Mouse (Mus musculus) cerebellum, adult 8-10 months (tissue): ENCODE data around the gene Cdcp1.

Experiments
- DNase-seq: peaks from one replicate; pipeline ENCODE4 v3.0.0; 2022

Cdcp1 gene

DNA sequence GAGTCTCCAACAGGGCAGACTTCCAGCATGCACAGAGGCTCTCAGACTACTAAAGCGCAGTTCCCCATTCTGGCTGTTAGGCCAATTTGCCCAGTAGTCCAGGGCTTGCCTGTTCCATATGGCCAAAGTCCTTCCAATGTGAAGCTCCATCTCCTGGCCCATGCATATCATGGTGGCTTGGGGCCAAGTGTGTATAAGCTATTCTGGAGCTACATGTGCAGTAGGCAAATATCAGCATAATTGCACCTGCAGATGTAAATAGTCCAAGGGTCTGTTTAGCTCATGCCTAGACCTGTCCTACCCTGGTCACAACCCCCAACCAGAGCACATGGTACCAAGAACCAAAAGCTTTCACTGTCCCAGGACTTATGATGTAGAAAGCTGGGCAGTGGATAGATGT is 7.9 kb downstream of the Cdcp1 start:
- DNase-seq: no peak

DNA sequence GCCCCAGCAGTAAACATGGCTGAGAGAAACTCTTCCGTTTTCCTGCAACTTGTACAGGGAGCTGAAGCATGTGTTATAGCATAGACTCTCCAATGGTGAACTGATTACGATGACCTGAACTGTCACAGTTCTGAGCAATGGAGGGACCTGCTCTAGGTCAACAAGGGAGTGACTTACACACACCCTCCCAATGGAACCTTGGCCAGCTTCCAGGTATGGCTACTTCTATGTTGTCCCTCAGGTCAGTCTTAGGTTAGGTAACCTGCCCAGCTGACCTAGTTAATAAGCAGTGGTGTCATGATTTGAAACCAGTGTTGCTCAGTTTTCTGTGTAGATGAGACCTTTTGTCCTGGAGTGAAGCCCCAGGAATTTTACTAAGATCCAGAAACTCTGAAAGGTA is 8.9 kb downstream of the Cdcp1 start:
- no peak for DNase-seq

DNA sequence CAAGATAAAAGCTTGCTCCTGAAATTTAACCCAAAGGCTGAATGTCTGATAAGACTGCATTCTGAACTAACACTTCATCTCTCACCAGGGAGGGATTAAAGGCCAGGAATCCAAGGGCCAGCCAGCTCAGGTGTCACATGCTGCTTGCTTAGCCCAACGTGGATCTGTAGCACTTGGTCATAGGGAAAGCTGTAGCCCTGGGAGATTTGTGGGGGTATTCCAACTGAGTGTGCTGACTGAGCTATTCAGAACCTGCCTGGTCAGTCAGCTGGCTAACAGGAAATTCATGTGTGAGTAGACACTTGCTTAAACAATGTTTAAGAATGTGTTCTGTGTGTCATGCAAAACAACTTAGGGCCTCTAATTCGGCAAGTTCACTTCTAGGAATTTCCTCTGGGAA is 9.3 kb downstream of the Cdcp1 start:
- DNase-seq: no peak

DNA sequence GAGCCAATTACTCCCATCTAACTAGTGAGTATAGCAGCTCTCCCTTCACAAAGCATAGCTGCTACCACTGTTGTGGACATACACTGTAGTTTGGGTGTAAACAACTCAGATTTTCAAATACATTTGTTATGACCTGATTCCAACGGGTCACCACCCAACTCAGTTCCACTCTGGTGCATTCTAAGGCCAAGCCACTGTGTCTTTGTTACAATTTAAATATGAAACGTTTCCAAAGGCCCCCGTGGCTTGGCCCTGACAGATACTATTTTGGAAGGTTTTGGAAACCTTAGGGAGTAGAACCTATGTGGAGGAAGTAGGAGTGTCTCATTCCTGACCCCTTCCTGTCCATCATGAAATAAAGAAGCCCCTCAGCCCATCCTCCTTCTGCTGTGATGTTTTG is 15.7 kb downstream of the Cdcp1 start:
- no peak for DNase-seq

DNA sequence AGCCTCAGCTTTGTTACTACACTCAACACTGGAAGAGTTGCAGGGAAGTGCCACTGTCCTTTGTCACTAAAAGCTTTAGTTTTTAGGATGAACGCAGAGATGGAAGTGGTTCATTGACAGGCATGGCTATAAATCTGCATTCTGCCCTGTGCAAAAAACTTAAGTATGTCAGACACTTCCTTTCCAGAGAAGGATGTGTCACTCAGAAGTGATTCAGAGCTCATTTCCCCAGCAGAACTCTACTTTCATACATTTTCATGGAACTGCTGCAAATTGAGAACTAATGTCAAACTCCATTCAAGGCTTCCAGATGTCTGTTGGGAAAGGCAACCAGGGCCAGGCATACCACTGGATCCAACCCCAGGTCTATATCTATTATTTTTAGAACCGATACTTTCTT is 27.6 kb downstream of the Cdcp1 start:
- no peak for DNase-seq

DNA sequence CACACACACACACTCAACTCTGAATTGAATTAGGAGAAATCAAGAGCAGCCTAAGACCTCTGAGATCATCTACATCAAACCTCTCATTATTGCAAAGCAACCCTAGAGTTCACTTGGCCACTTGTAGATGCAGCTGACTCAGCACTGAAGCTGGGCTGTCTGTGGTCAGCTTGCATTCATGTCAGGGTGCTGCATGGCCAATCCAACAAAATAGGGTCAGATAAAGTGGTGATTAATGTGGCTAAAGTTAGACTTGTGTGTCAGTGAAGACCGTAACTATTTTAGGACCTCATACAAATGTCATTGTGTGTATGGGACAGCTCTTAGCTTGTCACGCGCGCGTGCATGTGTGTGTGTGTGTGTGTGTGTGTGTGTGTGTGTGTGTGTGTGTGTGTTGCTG is 28.2 kb downstream of the Cdcp1 start:
- DNase-seq: no peak

DNA sequence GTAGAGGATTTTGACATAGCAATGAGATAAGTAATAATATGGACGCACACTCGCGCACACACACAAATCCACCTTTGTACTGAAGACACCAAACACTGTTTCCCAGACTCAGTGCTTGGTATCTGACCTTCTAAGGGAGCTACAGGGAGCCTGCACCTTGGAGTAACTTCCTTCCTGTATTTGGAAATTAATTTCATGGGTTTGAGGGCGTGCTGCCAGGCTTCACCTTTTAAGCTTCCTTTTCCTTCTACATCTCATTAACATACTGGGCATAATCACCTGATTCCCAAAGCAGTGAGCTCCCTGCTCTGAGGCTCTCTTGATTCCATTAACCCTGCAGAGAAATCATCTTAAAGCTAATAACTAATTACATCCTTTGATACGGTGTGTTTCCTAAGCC is 29.7 kb downstream of the Cdcp1 start:
- DNase-seq: no peak

DNA sequence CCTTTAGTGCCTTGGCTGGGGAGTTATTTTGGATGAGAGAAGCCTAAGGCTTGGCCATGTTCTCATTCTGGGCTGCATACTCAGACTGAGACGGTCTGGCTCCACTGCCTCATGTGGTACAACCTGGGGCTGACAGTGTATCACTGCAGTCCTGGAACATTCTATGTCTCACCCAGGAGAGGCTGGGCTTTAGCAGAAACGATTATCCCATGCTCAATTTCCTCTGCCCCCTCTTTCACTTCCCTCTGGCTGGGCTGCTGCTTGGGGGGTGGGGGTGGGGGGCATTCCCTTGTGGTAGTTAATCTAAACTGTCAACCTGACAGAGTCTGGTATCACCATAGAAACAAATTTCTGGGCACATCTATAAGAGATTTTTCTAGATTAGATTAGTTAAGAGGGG is 30.3 kb downstream of the Cdcp1 start:
- no peak for DNase-seq

DNA sequence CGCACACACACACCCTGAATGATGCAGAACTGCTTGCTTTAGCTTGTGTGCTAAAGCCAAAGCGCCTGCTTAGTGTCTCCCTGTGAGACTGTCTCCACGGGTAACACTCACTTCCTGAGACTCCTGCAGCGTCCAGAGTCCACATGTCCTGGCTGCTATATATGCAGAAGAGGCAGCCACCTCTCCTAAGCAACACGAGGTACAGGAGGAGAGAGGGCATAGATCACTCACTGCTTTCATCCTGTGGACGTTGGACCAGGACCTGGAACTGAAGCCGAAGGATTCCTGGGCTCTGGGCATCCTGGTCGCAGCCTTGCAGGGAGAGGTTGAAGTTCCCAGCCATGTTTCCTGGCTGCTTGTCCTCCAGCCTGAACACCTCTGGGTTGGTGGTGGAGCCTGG is 32.6 kb downstream of the Cdcp1 start:
- DNase-seq: no peak

DNA sequence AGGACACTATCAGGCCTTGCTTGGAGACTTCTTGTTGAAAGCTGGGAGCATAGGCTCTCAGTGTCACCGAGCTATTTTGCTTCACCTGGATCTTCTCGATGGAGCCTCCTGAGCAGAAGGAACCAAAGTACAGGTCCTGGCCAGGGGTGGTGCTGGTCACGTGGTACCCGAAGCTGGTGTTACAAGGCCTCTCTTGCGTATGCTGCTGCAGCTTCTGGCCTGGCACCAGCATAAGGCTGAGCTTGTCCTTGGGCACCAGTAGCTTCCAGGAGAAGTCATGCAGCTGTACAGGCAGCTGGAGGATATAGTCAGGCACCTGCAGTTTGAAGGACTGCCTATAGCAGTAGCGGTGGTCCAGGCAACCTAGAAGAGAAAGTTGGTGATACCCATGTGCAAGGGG is 35.8 kb downstream of the Cdcp1 start:
- no peak for DNase-seq

DNA sequence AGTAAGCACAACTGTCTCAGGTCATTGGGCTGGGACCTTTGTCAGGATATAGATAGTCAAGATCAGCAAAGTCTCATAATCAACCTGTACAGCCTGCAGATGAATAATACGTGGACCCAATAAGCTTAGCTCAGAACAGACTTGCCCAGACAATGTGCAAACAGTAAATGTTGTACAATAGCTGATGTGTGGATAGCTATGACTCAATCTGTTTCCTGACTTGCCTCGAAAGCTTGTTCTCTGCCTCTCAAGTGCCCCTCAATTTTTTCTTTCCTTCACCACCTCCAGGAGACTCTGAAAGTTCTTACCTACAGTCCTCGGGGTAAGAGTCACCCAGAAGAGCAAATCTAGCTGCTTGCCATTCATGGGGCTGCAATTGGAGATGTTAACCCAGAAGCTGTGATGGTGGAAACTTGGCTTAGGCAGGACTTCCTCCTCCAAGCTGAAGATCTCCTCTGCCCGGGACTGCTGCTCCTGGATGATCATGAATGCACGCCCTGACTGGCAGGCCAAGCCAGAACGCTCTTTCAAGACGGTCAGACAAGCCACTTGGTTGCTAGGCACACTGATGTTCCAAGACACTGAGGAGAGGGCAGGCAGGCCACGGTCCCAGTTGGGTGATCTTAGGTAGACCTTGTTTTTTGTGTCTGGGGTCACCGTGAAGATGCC is 38.3 kb downstream of the Cdcp1 start:
- no peak for DNase-seq

DNA sequence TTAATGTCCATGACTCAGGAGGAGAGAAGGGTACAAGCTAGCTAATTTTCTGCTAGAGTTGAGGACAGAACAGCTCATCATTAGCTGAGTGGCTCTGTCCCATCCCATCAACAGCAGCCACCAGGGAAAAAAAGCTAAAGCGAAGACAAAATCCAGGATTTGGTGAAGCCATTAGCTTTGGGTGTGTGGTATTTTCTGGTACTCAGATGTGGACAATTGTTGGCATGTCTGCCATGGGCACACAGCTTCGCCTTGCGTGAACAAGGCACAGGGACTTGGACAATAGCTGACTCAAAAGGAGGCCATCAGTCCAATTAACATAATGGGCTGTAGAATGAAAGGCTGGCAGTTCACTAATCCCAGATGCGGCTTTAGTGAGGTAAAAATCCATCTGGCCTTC is 41.5 kb downstream of the Cdcp1 start:
- DNase-seq: no peak

DNA sequence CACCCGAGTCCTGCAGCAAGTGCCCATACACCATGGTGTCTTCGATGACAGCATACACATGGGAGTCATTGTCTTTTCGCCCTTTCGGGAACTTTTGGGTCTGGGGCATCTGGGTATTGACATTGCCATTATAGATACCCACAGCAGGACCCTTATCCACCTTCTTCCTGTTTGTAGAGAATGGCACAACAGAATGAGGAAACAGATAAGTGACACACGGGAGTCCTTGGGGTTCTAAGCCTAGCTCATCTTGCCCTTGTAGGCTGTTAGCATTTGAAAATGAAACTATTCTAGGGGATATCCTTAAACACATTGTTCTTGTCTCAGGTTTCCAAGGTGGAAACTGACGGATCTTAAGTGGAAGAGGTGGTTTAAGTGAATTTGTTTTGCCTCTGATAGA is 42.1 kb downstream of the Cdcp1 start:
- no peak for DNase-seq

DNA sequence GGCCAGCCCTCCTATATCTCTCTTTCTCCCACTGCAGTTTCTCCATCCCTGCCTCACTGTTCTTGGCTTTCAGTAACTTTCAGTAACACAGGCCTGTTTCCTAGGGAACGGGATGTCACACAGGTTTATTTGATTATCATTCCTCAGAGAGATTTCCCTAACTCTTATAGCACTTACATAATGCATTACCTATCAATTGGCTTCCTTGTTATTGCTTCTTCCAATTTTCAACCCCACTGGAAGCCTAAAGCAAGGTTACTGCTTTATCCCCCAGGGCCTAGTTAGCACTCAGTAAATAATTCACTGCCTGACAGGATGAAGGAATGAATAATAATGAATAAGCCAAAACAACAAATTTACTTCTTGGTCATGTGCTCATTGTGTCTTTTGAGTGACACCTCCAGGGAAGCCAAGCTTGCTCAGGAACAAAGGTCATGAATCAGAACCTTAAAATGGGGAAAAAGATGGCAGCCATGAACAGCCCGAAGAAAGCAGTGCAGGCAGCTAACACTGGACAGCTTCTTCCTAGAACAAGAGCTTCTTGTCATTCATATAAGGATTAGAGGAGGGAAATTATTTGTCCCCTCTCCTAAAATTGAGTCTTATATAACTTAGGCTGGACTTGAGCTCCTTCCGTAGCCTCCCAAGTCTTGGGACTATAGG is 49.9 kb downstream of the Cdcp1 start:
- DNase-seq: no peak

DNA sequence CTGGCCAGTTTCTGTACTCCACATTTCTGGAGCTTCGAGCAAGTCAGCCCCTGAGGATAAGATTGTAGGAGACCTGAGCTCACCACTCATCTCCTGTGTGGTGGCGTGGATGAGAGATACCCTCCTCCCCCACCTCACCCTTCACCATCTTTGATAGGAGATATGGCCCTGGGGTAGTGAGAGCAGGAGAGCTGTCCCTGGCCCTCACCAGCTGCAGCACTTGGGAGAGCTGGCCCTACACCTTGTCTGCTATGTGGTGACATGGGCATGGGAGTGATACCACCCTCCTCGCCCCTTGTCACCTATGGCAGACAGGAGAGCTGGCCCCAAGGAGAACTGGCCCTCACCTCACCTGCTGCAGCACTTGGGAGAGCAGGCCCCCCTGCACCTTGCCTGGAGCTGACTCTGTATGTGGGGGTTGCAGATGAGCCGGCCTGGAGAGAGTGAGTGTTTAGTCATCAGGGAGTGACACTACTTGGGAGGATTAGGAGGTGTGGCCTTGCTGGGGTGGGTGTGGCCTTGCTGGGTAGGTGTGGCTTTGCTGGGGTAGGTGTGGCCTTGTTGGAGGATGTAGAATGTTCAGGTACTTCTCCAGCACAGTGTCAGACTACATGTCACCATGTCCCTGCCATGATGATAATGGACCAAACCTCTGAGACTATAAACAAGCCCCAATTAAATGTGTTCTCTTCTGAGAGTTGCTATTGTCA is 52.7 kb downstream of the Cdcp1 start:
- no peak for DNase-seq

DNA sequence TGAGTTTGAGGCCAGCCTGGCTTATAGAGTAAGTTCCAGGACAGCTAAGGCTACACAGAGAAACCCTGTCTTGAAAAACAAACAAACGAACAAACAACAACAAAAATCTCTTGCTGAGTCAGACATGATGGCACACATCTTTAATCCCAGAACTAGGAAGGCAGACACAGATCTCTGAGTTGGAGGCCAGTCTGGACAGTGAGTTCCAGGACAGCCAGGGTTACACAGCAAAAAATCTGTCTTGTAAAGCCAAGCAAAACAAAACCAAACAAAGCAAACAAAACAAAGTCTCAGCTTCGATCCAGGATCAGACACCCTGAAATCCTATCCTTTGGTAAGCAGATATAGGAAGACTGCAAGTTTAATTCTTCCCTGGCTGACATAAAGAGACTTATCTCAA is 54.0 kb downstream of the Cdcp1 start:
- DNase-seq: no peak

DNA sequence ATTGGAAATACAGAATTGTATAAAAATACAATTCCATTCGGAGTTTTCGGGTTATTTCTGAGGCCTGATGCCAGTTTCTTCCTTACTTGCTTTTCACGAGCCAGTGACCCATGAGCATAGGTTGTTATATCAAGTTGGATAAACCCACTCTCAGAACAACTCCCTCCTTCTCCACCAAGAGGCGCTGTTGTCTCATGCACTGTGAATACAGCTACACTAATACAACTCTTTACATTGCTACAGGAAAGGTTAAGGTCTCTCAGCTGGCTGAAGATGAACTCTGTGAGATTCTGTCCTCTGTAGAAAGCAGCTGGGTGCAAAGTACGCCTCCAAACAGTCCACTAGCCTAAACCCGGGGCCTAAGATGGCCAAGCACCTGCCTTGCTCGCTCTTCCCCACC is 56.5 kb downstream of the Cdcp1 start:
- peak; percentile 14 for DNase-seq

DNA sequence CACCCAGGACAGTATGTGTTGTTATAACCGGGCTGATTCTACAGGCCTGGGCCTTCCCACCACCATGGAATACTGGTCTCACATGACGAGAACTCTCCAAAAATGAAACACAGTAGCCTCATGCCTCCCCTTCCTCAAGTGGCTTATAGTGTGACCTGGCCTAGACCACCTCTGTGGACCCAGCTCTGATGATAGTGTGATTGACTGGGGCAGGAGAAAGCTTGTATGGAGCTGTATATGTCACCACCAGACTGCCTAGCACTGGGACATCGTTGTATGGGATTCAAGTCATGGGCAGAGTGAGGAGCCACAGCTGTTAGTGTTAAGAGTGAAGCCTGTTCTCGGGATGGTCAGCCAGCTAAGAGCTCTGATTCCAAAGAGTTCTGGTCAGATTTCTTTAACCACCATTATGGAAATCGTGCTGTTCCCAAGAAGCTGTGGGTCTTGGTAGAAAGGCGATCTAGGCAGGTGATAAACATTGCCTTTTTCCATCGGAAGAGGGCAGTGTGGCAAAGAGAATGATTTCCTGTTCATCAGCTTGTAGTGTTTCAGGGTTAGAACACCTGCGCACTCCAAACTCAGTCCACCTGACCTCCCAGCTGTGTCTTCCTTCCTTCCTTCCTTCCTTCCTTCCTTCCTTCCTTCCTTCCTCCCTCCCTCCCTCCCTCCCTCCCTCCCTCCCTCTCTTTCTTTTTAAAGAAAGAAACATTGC is 57.6 kb downstream of the Cdcp1 start:
- peak; percentile 12 for DNase-seq

DNA sequence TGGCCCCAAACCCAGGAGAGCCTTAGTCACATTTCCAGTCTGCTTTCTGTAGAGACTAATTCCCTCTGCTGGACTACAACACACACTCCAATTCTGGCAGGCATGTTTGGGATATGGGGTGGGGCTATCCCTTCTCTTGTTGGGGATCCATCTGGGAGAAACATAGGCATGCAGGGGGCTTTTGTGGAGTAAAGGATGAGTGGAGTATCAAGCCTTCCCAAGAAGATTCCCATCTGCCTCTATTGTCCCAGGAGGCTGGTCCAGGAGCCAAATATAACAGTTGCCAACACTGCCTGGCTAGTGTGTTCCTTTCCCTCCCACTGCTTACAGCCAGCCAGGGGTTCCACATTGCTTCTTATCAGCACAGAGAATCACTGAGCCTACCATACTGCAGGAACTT is 58.1 kb downstream of the Cdcp1 start:
- DNase-seq: no peak

DNA sequence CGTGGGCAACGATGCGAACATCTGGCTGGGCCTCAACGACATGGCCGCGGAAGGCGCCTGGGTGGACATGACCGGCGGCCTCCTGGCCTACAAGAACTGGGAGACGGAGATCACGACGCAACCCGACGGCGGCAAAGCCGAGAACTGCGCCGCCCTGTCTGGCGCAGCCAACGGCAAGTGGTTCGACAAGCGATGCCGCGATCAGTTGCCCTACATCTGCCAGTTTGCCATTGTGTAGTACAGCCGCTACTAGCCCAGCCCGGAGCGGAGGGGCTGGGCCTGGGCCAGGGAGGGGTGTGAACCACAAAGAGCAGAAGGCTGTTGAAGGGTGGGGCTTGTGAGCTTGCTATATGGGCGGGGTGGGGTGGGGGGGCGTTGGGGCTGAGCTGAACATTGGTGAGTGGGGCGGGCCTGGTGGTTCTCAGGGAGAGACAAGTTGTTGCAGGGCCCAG is 58.9 kb downstream of the Cdcp1 start:
- no peak for DNase-seq

DNA sequence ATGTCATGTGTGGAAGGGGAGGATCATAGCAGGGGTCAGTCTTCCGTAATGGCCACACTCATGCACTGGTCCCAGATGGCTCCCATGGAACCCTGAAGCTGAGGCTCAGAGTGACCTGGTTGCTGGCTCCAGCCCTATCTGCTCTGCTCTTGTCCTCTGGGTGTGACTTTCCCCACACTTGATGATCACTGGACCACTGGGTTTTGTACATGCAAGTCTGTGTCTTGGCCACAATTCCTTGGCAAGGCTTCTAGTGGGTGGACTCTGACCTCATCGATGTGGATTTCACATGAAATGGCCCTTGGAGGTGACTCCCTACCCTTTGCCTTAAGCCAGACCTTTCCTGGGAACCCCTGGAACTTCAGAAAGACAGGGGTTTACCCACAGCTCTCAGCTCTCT is 62.7 kb downstream of the Cdcp1 start:
- DNase-seq: no peak

DNA sequence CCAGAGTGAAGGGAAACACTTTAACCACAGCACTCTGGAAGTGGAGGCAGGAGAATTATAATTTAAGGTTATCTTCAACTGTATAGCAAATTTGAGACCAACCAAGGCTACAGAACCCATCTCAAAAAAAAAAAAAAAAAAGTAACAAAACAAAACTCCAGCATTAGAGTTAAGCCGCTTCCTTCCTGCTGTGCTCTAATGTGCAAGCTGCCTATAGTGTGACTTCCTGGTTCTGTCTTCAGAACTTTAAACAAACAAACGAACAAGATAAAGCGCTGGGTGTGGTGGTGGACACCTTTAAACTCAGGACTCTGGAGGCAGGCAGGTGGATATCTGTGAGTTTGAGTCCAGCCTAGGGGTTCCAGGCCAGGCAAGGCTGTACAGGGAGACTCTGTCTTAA is 63.8 kb downstream of the Cdcp1 start:
- no peak for DNase-seq

DNA sequence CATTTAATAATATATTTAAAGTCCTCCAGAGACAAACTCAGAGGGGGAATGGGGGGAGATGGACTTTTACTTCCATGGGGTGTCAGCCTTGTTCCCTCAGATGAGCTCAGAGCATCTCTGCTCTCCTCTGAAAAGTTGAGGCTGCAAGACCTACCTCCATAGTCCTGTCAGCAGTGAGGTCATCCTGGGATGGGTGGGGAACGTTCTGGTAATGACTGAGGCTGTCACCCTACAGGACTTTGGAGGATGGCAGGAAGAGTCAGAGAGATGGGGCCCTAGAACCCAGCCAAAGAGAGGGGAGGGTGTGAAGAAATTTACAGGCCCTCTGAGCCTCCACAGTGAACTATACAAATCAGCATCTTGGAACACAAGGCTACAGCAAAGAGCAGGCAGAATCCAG is 64.3 kb downstream of the Cdcp1 start:
- no peak for DNase-seq
